Mouse (Mus musculus) liver, adult 2 months (tissue): ENCODE data around the gene Bclaf1. TPM values are rescaled to one million over a fixed set of nuclear protein-coding genes. Genes with fewer than 3 reads are reported as not detected.

ENCODE experiments used
- DNase-seq: peaks from one replicate; pipeline ENCODE4 v3.0.0-alpha.2; 2011; ENCODE audit warnings: low read depth, low spot score; ENCODE audit errors: extremely low read depth
- H3K27ac ChIP-seq: fragments of 200-500 bp; replicated peaks from 2 replicates; pipeline ENCODE4 v1.5.1; 2012; ENCODE audit warnings: low read depth, mild to moderate bottlenecking, control low read depth, inconsistent platforms, low read length; ENCODE audit not compliant: insufficient read depth
- H3K27me3 ChIP-seq: fragments of 200-500 bp; 2 replicates; pipeline ENCODE4 v1.6.1; 2012; ENCODE audit warnings: mild to moderate bottlenecking, moderate library complexity, low read length, inconsistent platforms; ENCODE audit not compliant: control insufficient read depth, insufficient read depth
- H3K36me3 ChIP-seq: fragments of 200-500 bp; 2 replicates; pipeline ENCODE4 v1.6.1; 2012; ENCODE audit warnings: low read length, inconsistent platforms; ENCODE audit not compliant: control insufficient read depth, insufficient read depth
- H3K4me1 ChIP-seq: fragments of 200-500 bp; 2 replicates; pipeline ENCODE4 v1.6.1; 2011; ENCODE audit warnings: low read length; ENCODE audit not compliant: control insufficient read depth, insufficient read depth
- H3K4me3 ChIP-seq: fragments of 200-500 bp; 2 replicates; pipeline ENCODE4 v1.5.1; 2011; ENCODE audit warnings: low read depth, mild to moderate bottlenecking, control low read depth, low read length, moderate library complexity; ENCODE audit not compliant: insufficient read depth
- H3K79me2 ChIP-seq: fragments of 200-500 bp; 2 replicates; pipeline ENCODE4 v1.6.1; 2012; ENCODE audit warnings: inconsistent platforms, mild to moderate bottlenecking, low read length, moderate library complexity; ENCODE audit not compliant: control insufficient read depth, insufficient read depth
- H3K9ac ChIP-seq: fragments of 200-500 bp; 2 replicates; pipeline ENCODE4 v1.6.1; 2012; ENCODE audit warnings: low read depth, mild to moderate bottlenecking, control low read depth, inconsistent platforms, low read length
- CTCF ChIP-seq: fragments of 200-500 bp; IDR thresholded peaks from 2 replicates; pipeline ENCODE4 v1.5.1; 2011; ENCODE audit warnings: low read depth, low read length, control low read depth
- POLR2A ChIP-seq: fragments of 200-500 bp; IDR thresholded peaks from 2 replicates; pipeline ENCODE4 v1.6.1; 2011; ENCODE audit warnings: low read length, control low read depth; ENCODE audit not compliant: insufficient read depth; ENCODE audit errors: extremely low read depth
- WGBS: fragments of 180-500 bp; shearing (Covaris S2); methylation state at CpG from one replicate; pipeline ENCODE4 v1.1.7; 2018; 5-methylcytosine and 5-hydroxymethylcytosine counted together
- polyA plus RNA-seq: library from polyadenylated mRNA; depleted of rRNA; stranded (reverse); fragments of >200 nt; gene quantifications from 2 replicates; pipeline ENCODE4 v1.2.3, GENCODE M21; 2012
- total RNA-seq: library from RNA; depleted of rRNA; stranded (reverse); fragments of >200 nt; gene quantifications from 2 replicates; pipeline ENCODE4 v1.2.3, GENCODE M21; 2014

Bclaf1 gene
- total and polyA plus RNA-seq, 2 experiments = 6.9 to 73.1 TPM

GRCm38 (mm10) chr10:20361542-20362449 is 49.5 kb downstream of the Bclaf1 start:
- Histone ChIP-seq H3K9ac (no peak overlapping the region), H3K4me3 (no peak overlapping the region), H3K27ac (no peak overlapping the region), H3K79me2 (no peaks in the 10 kb centered on the region), H3K27me3 (no peaks in the 10 kb centered on the region), H3K4me1 (no peaks in the 10 kb centered on the region), H3K36me3 (no peaks in the 10 kb centered on the region)
- TF ChIP-seq POLR2A (no peak), CTCF (peak; percentile 46)
- WGBS = 62% methylated on average over 10 of the region's 10 CpGs
- peak; percentile 48 for DNase-seq

- DNase-seq = no peak
Observed at GRCm38 (mm10) chr10:20362450-20363118, 50.3 kb downstream of the Bclaf1 start.

GRCm38 (mm10) chr10:20372046-20372445 is 59.8 kb downstream of the Bclaf1 start:
- 97% methylated on average over 5 of the region's 5 CpGs for WGBS
- no peak overlapping the region for H3K27ac ChIP-seq
- H3K36me3 ChIP-seq = no peaks in the 10 kb centered on the region
- no peak for DNase-seq
- H3K27me3 ChIP-seq = no peaks in the 10 kb centered on the region
- no peaks in the 10 kb centered on the region for H3K4me1 ChIP-seq
- no peak overlapping the region for H3K4me3 ChIP-seq
- TF ChIP-seq POLR2A = no peak
- TF ChIP-seq CTCF = no peak
- H3K79me2 ChIP-seq = no peaks in the 10 kb centered on the region
- no peak overlapping the region for H3K9ac ChIP-seq

More at GRCm38 (mm10) chr10:20362450-20363118, 50.3 kb downstream of the Bclaf1 start:
- no peak overlapping the region for H3K4me3 ChIP-seq
- H3K9ac ChIP-seq = no peak overlapping the region
- 74% methylated on average over 4 of the region's 4 CpGs for WGBS
- TF ChIP-seq CTCF (no peak), POLR2A (no peak)
- H3K36me3 ChIP-seq = no peaks in the 10 kb centered on the region
- no peak overlapping the region for H3K27ac ChIP-seq
- H3K27me3 ChIP-seq = no peaks in the 10 kb centered on the region
- no peaks in the 10 kb centered on the region for H3K79me2 ChIP-seq
- H3K4me1 ChIP-seq = no peaks in the 10 kb centered on the region

GRCm38 (mm10) chr10:20377621-20378020 is 65.4 kb downstream of the Bclaf1 start:
- Histone ChIP-seq H3K79me2 (no peaks in the 10 kb centered on the region), H3K27me3 (no peaks in the 10 kb centered on the region), H3K4me1 (no peaks in the 10 kb centered on the region), H3K27ac (no peak overlapping the region), H3K4me3 (no peak overlapping the region), H3K36me3 (no peaks in the 10 kb centered on the region), H3K9ac (no peak overlapping the region)
- TF ChIP-seq POLR2A = no peak
- TF ChIP-seq CTCF = no peak
- no peak for DNase-seq
- WGBS = 90% methylated on average over 9 of the region's 9 CpGs

- Histone ChIP-seq H3K27ac (no peak overlapping the region), H3K27me3 (no peaks in the 10 kb centered on the region), H3K4me3 (no peak overlapping the region), H3K4me1 (no peaks in the 10 kb centered on the region), H3K79me2 (no peaks in the 10 kb centered on the region), H3K36me3 (no peaks in the 10 kb centered on the region), H3K9ac (no peak overlapping the region)
- TF ChIP-seq CTCF = no peak
- no peak for TF ChIP-seq POLR2A
- DNase-seq = no peak
- WGBS = 80% methylated on average over 9 of the region's 9 CpGs
Observed at GRCm38 (mm10) chr10:20379071-20379735, 66.9 kb downstream of the Bclaf1 start.
